Mouse (Mus musculus) heart, postnatal 0 days (tissue): ENCODE measurements around the gene Syn3.

Experiments used
- CTCF ChIP-seq: IDR thresholded peaks from 2 replicates; pipeline ENCODE4 v1.5.1; 2016; ENCODE audit warnings: antibody characterized with exemption, control low read depth, low read depth
- EP300 ChIP-seq: IDR thresholded peaks from 2 replicates; pipeline ENCODE4 v1.6.1; 2016; ENCODE audit warnings: antibody characterized with exemption, low read depth

DNA sequence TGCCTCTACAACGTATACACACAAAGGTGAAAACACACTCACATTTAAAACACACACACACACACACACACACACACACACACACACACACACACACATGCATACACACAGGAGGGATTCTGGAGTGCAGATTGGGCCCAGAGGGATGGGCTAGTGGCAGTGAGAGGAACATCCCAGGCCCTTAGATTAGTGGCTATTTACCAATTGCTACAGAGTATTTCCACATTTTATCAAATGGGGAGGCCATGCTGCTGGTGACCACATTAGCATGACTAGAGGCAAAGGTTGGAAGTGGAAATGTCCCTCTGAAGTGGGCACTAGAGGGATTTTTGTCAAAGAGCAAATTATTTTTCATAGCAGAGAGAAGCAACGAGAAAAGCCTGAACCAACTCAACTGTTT lies 489.0 kb downstream of the Syn3 start:
- TF ChIP-seq CTCF (no peak), EP300 (no peak)
